Mouse (Mus musculus): Measurements from ENCODE around the gene Nudcd3. TPM values are rescaled to one million over a fixed set of nuclear protein-coding genes. Genes with fewer than 3 reads are reported as not detected.
"Not testable (repeated sequence)": the region's sequence is repeated elsewhere in the genome, so short reads cannot be mapped to it uniquely, and the experiment has no call there.

Nudcd3 gene
- total RNA-seq, 4 experiments from 2014 or later, result 70.9 to 77.9 (median 76.1) TPM

- DNase-seq (ENCODE audit: low spot score in 2 of 2), result no peak
These were observed 76.6 kb downstream of the Nudcd3 start for GRCm38 (mm10) chr11:6123605-6124120.

GRCm38 (mm10) chr11:6122631-6123030, 77.6 kb downstream of the Nudcd3 start:
- no peak for DNase-seq (ENCODE audit: low spot score in 2 of 2)

- DNase-seq (ENCODE audit: low spot score in 2 of 2), result no peak
These were observed 79.6 kb downstream of the Nudcd3 start for GRCm38 (mm10) chr11:6120596-6120995.

GRCm38 (mm10) chr11:6120001-6120400, 80.2 kb downstream of the Nudcd3 start:
- DNase-seq (ENCODE audit: low spot score in 2 of 2), result no peak

GRCm38 (mm10) chr11:6119312-6119711, 80.9 kb downstream of the Nudcd3 start:
- no peak for DNase-seq (ENCODE audit: low spot score in 2 of 2)

GRCm38 (mm10) chr11:6117956-6118355, 82.3 kb downstream of the Nudcd3 start:
- DNase-seq (ENCODE audit: low spot score in 2 of 2), result no peak

- no peak for DNase-seq (ENCODE audit: low spot score in 2 of 2)
These were observed 88.3 kb downstream of the Nudcd3 start for GRCm38 (mm10) chr11:6111734-6112484.

- DNase-seq (ENCODE audit: low spot score in 2 of 2), result no peak
These were observed 90.2 kb downstream of the Nudcd3 start for GRCm38 (mm10) chr11:6109990-6110389.

- DNase-seq (ENCODE audit: low spot score in 2 of 2), result no peak
These were observed 91.9 kb downstream of the Nudcd3 start for GRCm38 (mm10) chr11:6108296-6108695.

GRCm38 (mm10) chr11:6107722-6108121, 92.5 kb downstream of the Nudcd3 start:
- no peak for DNase-seq (ENCODE audit: low spot score in 2 of 2)

GRCm38 (mm10) chr11:6104734-6105133, 95.5 kb downstream of the Nudcd3 start:
- DNase-seq (ENCODE audit: low spot score in 2 of 2), result no peak

GRCm38 (mm10) chr11:6096637-6097036, 103.6 kb downstream of the Nudcd3 start:
- DNase-seq (ENCODE audit: low spot score in 2 of 2), result not testable (repeated sequence)

GRCm38 (mm10) chr11:6086991-6087390, 113.2 kb downstream of the Nudcd3 start:
- DNase-seq (ENCODE audit: low spot score in 2 of 2), result no peak

GRCm38 (mm10) chr11:6078737-6079136, 121.5 kb downstream of the Nudcd3 start:
- DNase-seq (ENCODE audit: low spot score in 2 of 2), result no peak

- DNase-seq (ENCODE audit: low spot score in 2 of 2), result no peak
These were observed 124.6 kb downstream of the Nudcd3 start for GRCm38 (mm10) chr11:6075618-6076066.

- DNase-seq (ENCODE audit: low spot score in 2 of 2), result no peak
These were observed 131.8 kb downstream of the Nudcd3 start for GRCm38 (mm10) chr11:6068181-6068957.

GRCm38 (mm10) chr11:6067160-6067559, 133.1 kb downstream of the Nudcd3 start:
- no peak for DNase-seq (ENCODE audit: low spot score in 2 of 2)

GRCm38 (mm10) chr11:6066176-6066575, 134.0 kb downstream of the Nudcd3 start, which contains the start of gene Camk2b:
Gene Camk2b (minus strand): TSS chr11:6066362.
- no peak for DNase-seq (ENCODE audit: low spot score in 2 of 2)

- peak in 1 of 2 experiments; percentile 32 for DNase-seq (ENCODE audit: low spot score in 2 of 2)
These were observed 134.6 kb downstream of the Nudcd3 start for GRCm38 (mm10) chr11:6065551-6066121.

- DNase-seq (ENCODE audit: low spot score in 2 of 2), result no peak
These were observed 135.1 kb downstream of the Nudcd3 start for GRCm38 (mm10) chr11:6065046-6065521.

GRCm38 (mm10) chr11:6064215-6065045, 135.8 kb downstream of the Nudcd3 start:
- no peak for DNase-seq (ENCODE audit: low spot score in 2 of 2)
